Mouse (Mus musculus) kidney, embryonic 16.5 days (tissue): ENCODE measurements around the gene Card19. TPM values are rescaled to one million over a fixed set of nuclear protein-coding genes. Genes with fewer than 3 reads are reported as not detected.
A peak's percentile ranks its signal among the peaks of the same experiment; 100 is the strongest.

Experiments
- ATAC-seq: fragments of 200-750 bp; cut with Nextera tagmentation; 2 replicates; pipeline ENCODE4 v1.8.0; 2017; ENCODE audit warnings: moderate TSS enrichment; ENCODE audit not compliant: low FRiP score, low TSS enrichment
- H3K27ac ChIP-seq: fragments of 300-500 bp; sonication (generic); 2 replicates; pipeline ENCODE4 v1.5.1; 2014; ENCODE audit warnings: low read length
- H3K27me3 ChIP-seq: fragments of 300-500 bp; sonication (generic); 2 replicates; pipeline ENCODE4 v1.6.1; 2014; ENCODE audit warnings: low read length, control low read depth, mixed read lengths; ENCODE audit not compliant: insufficient read depth
- H3K36me3 ChIP-seq: fragments of 300-500 bp; sonication (generic); 2 replicates; pipeline ENCODE4 v1.6.1; 2014; ENCODE audit warnings: low read length, control low read depth, mixed read lengths; ENCODE audit not compliant: insufficient read depth
- H3K4me1 ChIP-seq: fragments of 300-500 bp; sonication (generic); 2 replicates; pipeline ENCODE4 v1.6.1; 2014; ENCODE audit warnings: low read length, control low read depth, mixed read lengths; ENCODE audit not compliant: insufficient read depth
- H3K4me2 ChIP-seq: fragments of 300-500 bp; sonication (generic); replicated peaks from 2 replicates; pipeline ENCODE4 v1.6.1; 2014; ENCODE audit warnings: low read depth, low read length
- H3K4me3 ChIP-seq: fragments of 300-500 bp; sonication (generic); 2 replicates; pipeline ENCODE4 v1.5.1; 2014; ENCODE audit warnings: mild to moderate bottlenecking, low read length
- H3K9ac ChIP-seq: fragments of 300-500 bp; sonication (generic); replicated peaks from 2 replicates; pipeline ENCODE4 v1.6.1; 2014; ENCODE audit warnings: low read length
- H3K9me3 ChIP-seq: fragments of 300-500 bp; sonication (generic); 2 replicates; pipeline ENCODE4 v1.6.1; 2016; ENCODE audit warnings: low read length, control low read depth
- WGBS: fragments of 180-500 bp; shearing (Covaris S2); extraction: QIAGEN DNeasy Blood & Tissue Kit; methylation state at CpG from one replicate; pipeline ENCODE4 v1.1.7; 2014; 5-methylcytosine and 5-hydroxymethylcytosine counted together
- polyA plus RNA-seq: library from polyadenylated mRNA; unstranded; fragments of >200 nt; fragmentation: Nextera tagmentation; extraction: Ambion mirVana; gene quantifications from 2 replicates; pipeline ENCODE4 v1.2.1, GENCODE M21; 2015

Gene Card19
- polyA plus RNA-seq, 1 experiment from 2014 or later: 52.6 TPM

DNA sequence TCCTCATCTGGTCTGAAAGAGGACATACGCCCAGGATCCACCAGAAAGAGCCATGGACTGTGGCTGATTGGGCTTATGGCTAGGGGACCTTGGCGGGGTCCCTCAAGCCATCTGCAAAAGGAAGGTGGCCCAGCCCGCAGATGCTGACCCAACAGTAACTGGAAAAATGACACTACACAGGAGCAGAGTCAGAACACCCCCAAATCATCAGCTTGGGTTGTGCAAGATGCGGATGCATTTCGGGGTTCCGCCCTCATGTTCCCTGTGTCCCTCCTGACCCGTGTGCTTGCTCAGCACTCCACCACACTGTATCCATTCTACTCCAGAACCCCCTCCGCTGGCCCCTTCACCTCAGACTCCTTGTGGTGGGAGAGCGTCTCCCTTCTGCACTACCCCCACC lies 17.1 kb downstream of the Card19 start:
- Histone ChIP-seq H3K9me3 (no peaks in the 10 kb centered on the region), H3K4me1 (0 out of 2 replicates have a peak, but pooled peaks cover 5% of the 10 kb centered on the region), H3K9ac (no peak overlapping the region), H3K27ac (no peak overlapping the region), H3K27me3 (no peaks in the 10 kb centered on the region), H3K4me3 (no peak overlapping the region), H3K36me3 (peaks cover 10% of the 10 kb centered on the region), H3K4me2 (no peak overlapping the region)
- ATAC-seq: no peak
- 92% methylated on average over 9 of the region's 9 CpGs for WGBS

DNA sequence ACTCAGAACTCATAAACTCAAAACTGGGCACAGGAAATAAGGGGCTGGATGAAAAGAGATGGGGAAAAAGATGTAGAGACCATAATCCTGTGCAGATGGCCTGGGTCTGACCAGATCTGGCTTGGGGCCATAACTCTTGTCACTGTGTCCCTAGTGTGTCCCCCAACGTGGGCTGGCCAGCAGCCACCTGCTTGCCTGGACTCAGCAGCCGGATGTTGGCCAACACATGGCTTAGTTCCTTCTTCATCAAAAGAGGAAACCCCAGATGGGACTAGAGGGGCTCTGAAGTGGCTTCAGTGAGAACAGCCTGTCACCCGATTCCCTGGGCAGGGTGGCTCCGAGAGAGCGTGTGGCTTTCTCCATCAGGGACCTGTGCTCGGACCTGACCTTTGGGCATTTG lies 19.1 kb downstream of the Card19 start:
- 68% methylated on average over 6 of the region's 6 CpGs for WGBS
- H3K9me3 ChIP-seq: no peaks in the 10 kb centered on the region
- H3K4me1 ChIP-seq: peaks cover 16% of the 10 kb centered on the region
- peaks cover 10% of the 10 kb centered on the region for H3K36me3 ChIP-seq
- no peak for ATAC-seq
- no peak overlapping the region for H3K4me3 ChIP-seq
- H3K27ac ChIP-seq: no peak overlapping the region
- no peaks in the 10 kb centered on the region for H3K27me3 ChIP-seq
- no peak overlapping the region for H3K9ac ChIP-seq
- no peak overlapping the region for H3K4me2 ChIP-seq

GRCm38 (mm10) chr13:49196211-49196610 lies 19.6 kb downstream of the Card19 start:
- Histone ChIP-seq H3K9ac (no peak overlapping the region), H3K4me1 (peaks cover 22% of the 10 kb centered on the region), H3K4me3 (no peak overlapping the region), H3K36me3 (peaks cover 10% of the 10 kb centered on the region), H3K4me2 (no peak overlapping the region), H3K27me3 (no peaks in the 10 kb centered on the region), H3K27ac (no peak overlapping the region), H3K9me3 (no peaks in the 10 kb centered on the region)
- no peak for ATAC-seq
- WGBS: 85% methylated on average over 5 of the region's 5 CpGs

DNA sequence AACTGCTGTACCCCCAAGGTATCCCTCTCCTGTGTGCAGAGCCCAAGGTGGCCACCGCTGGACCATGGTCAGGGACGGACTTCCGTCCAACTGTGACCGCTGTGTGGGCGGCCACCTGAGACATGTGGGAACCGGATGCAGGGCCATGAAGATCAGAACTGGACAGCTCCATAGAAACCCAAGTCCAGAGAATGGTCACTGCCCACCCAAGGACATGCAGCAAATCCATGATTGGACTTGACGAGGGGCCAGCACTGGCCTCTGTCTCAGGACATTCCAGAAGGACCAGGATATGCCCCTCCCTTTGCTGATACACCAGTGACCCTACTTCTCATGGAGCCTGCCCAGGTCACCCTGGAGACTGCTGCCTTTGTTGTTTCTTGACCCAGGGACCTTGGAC lies 20.2 kb downstream of the Card19 start:
- Histone ChIP-seq H3K27ac (no peak overlapping the region), H3K4me3 (no peak overlapping the region), H3K36me3 (peaks cover 10% of the 10 kb centered on the region), H3K9ac (no peak overlapping the region), H3K9me3 (no peaks in the 10 kb centered on the region), H3K4me1 (peaks cover 27% of the 10 kb centered on the region), H3K27me3 (no peaks in the 10 kb centered on the region), H3K4me2 (no peak overlapping the region)
- WGBS: 45% methylated on average over 7 of the region's 7 CpGs
- no peak for ATAC-seq

- Histone ChIP-seq H3K4me2 (no peak overlapping the region), H3K9ac (no peak overlapping the region), H3K4me1 (peaks cover 36% of the 10 kb centered on the region), H3K4me3 (no peak overlapping the region), H3K36me3 (peaks cover 10% of the 10 kb centered on the region), H3K27me3 (no peaks in the 10 kb centered on the region), H3K9me3 (no peaks in the 10 kb centered on the region), H3K27ac (no peak overlapping the region)
- 98% methylated on average over 13 of the region's 13 CpGs for WGBS
- no peak for ATAC-seq
Observed at GRCm38 (mm10) chr13:49194811-49195210, 21.0 kb downstream of the Card19 start.

GRCm38 (mm10) chr13:49193650-49194049 lies 22.2 kb downstream of the Card19 start:
- no peak overlapping the region for H3K27ac ChIP-seq
- no peaks in the 10 kb centered on the region for H3K9me3 ChIP-seq
- H3K4me2 ChIP-seq: no peak overlapping the region
- WGBS: 96% methylated on average over 17 of the region's 17 CpGs
- no peak for ATAC-seq
- peaks cover 47% of the 10 kb centered on the region for H3K4me1 ChIP-seq
- H3K4me3 ChIP-seq: no peak overlapping the region
- no peak overlapping the region for H3K9ac ChIP-seq
- peaks cover 10% of the 10 kb centered on the region for H3K36me3 ChIP-seq
- H3K27me3 ChIP-seq: no peaks in the 10 kb centered on the region

- Histone ChIP-seq H3K4me3 (no peak overlapping the region), H3K9me3 (no peaks in the 10 kb centered on the region), H3K9ac (no peak overlapping the region), H3K4me2 (no peak overlapping the region), H3K4me1 (peaks cover 58% of the 10 kb centered on the region), H3K27me3 (no peaks in the 10 kb centered on the region), H3K36me3 (peaks cover 10% of the 10 kb centered on the region), H3K27ac (peak overlapping the region; percentile 64)
- ATAC-seq: no peak
- 66% methylated on average over 16 of the region's 16 CpGs for WGBS
Observed at GRCm38 (mm10) chr13:49192156-49192855, 23.5 kb downstream of the Card19 start.

DNA sequence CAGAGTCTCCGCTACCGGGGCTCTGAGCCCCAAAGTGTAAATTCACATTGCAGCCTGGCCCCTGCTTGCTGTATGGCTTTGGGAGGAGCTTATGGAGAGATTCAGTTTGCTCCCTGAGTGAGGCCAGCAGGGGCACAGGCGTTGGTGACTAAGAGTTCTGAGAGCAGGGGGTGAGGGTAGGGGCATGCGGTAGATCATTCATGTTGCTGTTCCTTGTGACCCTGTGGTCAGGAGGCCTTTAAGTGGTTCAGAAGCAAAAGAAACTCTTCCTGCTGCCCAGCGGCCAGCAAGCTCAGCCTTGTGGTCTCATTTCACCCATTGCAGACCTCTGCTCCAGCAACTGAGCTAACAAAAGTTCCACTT lies 24.2 kb downstream of the Card19 start:
- ATAC-seq: no peak
- Histone ChIP-seq H3K9ac (no peak overlapping the region; the same call in 1 of the 2 replicates), H3K27ac (peak overlapping the region; percentile 64), H3K4me2 (no peak overlapping the region), H3K36me3 (peaks cover 7% of the 10 kb centered on the region), H3K9me3 (no peaks in the 10 kb centered on the region), H3K27me3 (no peaks in the 10 kb centered on the region), H3K4me3 (no peak overlapping the region), H3K4me1 (peaks cover 63% of the 10 kb centered on the region)
- 41% methylated on average over 5 of the region's 5 CpGs for WGBS

DNA sequence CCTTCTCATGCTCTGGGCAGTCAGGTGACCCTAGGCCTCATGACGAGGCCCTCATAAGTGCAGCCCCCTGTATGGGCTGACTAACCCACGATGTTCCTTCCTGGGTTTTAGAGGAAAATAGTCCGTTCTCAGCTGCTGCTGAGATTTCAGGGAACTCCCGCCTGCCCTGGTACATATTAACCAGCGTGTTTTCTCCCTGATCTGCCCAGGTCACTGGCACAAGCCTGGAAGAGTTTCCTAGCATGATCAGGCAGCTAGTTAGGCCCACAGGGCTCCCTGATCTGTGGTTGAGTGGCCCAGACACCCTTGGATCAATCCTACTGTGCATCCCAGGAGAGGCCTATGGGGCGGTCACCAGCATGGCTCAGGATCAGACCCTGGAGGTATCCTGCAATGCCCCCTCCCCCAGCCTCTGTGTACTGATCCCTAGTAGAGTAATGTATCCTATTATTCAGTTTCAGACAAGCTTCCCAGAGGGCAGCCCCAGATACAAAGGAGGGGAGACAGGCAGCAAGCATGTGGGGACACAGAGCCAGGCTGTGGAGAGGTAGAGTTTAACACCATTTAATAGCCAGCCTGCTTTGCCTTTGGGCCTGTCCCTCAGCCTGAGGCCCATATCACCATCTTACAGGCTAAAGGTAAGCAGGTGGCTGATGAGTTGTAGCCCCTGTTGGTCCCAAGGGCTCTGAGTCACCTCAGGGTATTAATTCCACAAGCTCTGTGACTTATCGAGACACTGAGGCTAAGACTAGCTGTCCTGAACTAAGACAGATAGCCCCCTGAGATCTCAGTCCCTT lies 24.8 kb downstream of the Card19 start:
- 52% methylated on average over 7 of the region's 7 CpGs for WGBS
- Histone ChIP-seq H3K27me3 (no peaks in the 10 kb centered on the region), H3K9ac (peak overlapping the region; percentile 37; the same call in 1 of the 2 replicates), H3K4me3 (no peak overlapping the region), H3K4me1 (peaks cover 64% of the 10 kb centered on the region), H3K4me2 (peak overlapping the region; percentile 15; the same call in 1 of the 2 replicates), H3K27ac (peak overlapping the region; percentile 64), H3K9me3 (no peaks in the 10 kb centered on the region), H3K36me3 (peaks cover 6% of the 10 kb centered on the region)
- no peak for ATAC-seq
